In genomic region chr12:111933032-111933704, GRCm38 (mm10) we compare ENCODE assay signal across 8 mouse cellular contexts. TPM values are rescaled to one million over a fixed set of nuclear protein-coding genes. Genes with fewer than 3 reads are reported as not detected.
DNase-seq lines count a peak whose midpoint lies in the region; ATAC-seq lines count a peak whose summit lies in the region.

No protein-coding gene starts in this region.

- H3K36me3 ChIP-seq in hindbrain, embryonic 10.5 days, result no peaks in the 10 kb centered on the region
- H3K36me3 ChIP-seq in hindbrain, embryonic 13.5 days, result no peaks in the 10 kb centered on the region
- H3K36me3 ChIP-seq in heart, embryonic 11.5 days (ENCODE audit: control insufficient read depth, insufficient read depth, low read length), result no peaks in the 10 kb centered on the region
- H3K36me3 ChIP-seq in forebrain, embryonic 16.5 days (ENCODE audit: control insufficient read depth, insufficient read depth), result no peaks in the 10 kb centered on the region

- WGBS in hindbrain, embryonic 10.5 days, result 65% methylated on average over 11 of the region's 11 CpGs
- 66% methylated on average over 11 of the region's 11 CpGs for WGBS in hindbrain, embryonic 13.5 days
- WGBS in heart, embryonic 11.5 days (ENCODE audit: insufficient replicate concordance), result 52% methylated on average over 11 of the region's 11 CpGs
- 66% methylated on average over 11 of the region's 11 CpGs for WGBS in forebrain, embryonic 16.5 days

- H3K27ac ChIP-seq in hindbrain, embryonic 10.5 days, result peak overlapping the region; percentile 35; the same call in 1 of the 2 replicates
- no peak overlapping the region for H3K27ac ChIP-seq in hindbrain, embryonic 13.5 days
- H3K27ac ChIP-seq in heart, embryonic 11.5 days (ENCODE audit: low read depth, low read length), result no peak overlapping the region
- no peak overlapping the region for H3K27ac ChIP-seq in forebrain, embryonic 16.5 days (ENCODE audit: low read length)

- ATAC-seq in hindbrain, embryonic 13.5 days (ENCODE audit: low FRiP score), result no peak
- 0 out of 2 replicates have a peak, but pooled peaks have one; percentile 46 for ATAC-seq in heart, embryonic 11.5 days (replicated peaks; ENCODE audit: insufficient number of reproducible peaks, low FRiP score, low TSS enrichment)
- peak; percentile 91 for ATAC-seq in megakaryocyte, adult 5-6 weeks (ENCODE audit: poor library complexity, severe bottlenecking)
- no peak for ATAC-seq in forebrain, embryonic 16.5 days

- no peak for DNase-seq in hindbrain, embryonic 10.5 days (ENCODE audit: low spot score)
- peak; percentile 67 to 80 for DNase-seq in kidney, postnatal 4 days
- DNase-seq in right cerebral cortex, postnatal 36 days (ENCODE audit: low spot score in 2 of 2), result no peak
- no peak for DNase-seq in thymus, postnatal 36 days

- no peak overlapping the region for H3K4me2 ChIP-seq in hindbrain, embryonic 13.5 days
- no peak overlapping the region for H3K4me2 ChIP-seq in heart, embryonic 11.5 days
- no peak overlapping the region for H3K4me2 ChIP-seq in forebrain, embryonic 16.5 days (ENCODE audit: low read length)

- H3K27me3 ChIP-seq in hindbrain, embryonic 10.5 days (ENCODE audit: insufficient read depth, poor library complexity, severe bottlenecking), result no peaks in the 10 kb centered on the region
- H3K27me3 ChIP-seq in hindbrain, embryonic 13.5 days, result no peaks in the 10 kb centered on the region; the same call in 1 of the 2 replicates
- H3K27me3 ChIP-seq in heart, embryonic 11.5 days (ENCODE audit: control insufficient read depth, insufficient read depth, low read length), result no peaks in the 10 kb centered on the region
- H3K27me3 ChIP-seq in forebrain, embryonic 16.5 days (replicated peaks; ENCODE audit: control insufficient read depth, insufficient read depth, low read length), result no peaks in the 10 kb centered on the region

- no peak overlapping the region for H3K9ac ChIP-seq in hindbrain, embryonic 13.5 days
- no peak overlapping the region for H3K9ac ChIP-seq in heart, embryonic 11.5 days (ENCODE audit: low read depth, low read length)
- H3K9ac ChIP-seq in forebrain, embryonic 16.5 days (replicated peaks; ENCODE audit: low read depth, low read length), result no peak overlapping the region

- peaks cover 39% of the 10 kb centered on the region for H3K4me1 ChIP-seq in hindbrain, embryonic 10.5 days (replicated peaks)
- H3K4me1 ChIP-seq in hindbrain, embryonic 13.5 days (replicated peaks), result peaks cover 25% of the 10 kb centered on the region
- H3K4me1 ChIP-seq in heart, embryonic 11.5 days (ENCODE audit: control insufficient read depth, insufficient read depth, low read length), result peaks cover 38% of the 10 kb centered on the region
- peaks cover 11% of the 10 kb centered on the region for H3K4me1 ChIP-seq in forebrain, embryonic 16.5 days (replicated peaks; ENCODE audit: control insufficient read depth, insufficient read depth, low read length)

- H3K4me3 ChIP-seq in hindbrain, embryonic 10.5 days, result no peak overlapping the region
- H3K4me3 ChIP-seq in hindbrain, embryonic 13.5 days, result no peak overlapping the region
- no peak overlapping the region for H3K4me3 ChIP-seq in heart, embryonic 11.5 days (ENCODE audit: low read depth, low read length)
- no peak overlapping the region for H3K4me3 ChIP-seq in forebrain, embryonic 16.5 days (replicated peaks; ENCODE audit: low read length)

- H3K9me3 ChIP-seq in hindbrain, embryonic 10.5 days, result no peaks in the 10 kb centered on the region
- H3K9me3 ChIP-seq in hindbrain, embryonic 13.5 days, result no peaks in the 10 kb centered on the region
- no peaks in the 10 kb centered on the region for H3K9me3 ChIP-seq in heart, embryonic 11.5 days (replicated peaks; ENCODE audit: control insufficient read depth, low read length)
- H3K9me3 ChIP-seq in forebrain, embryonic 16.5 days (ENCODE audit: control insufficient read depth, low read length), result no peaks in the 10 kb centered on the region

RNA-seq across cellular contexts. Expression of gene Ppp1r13b, which starts 25.3 kb away (rescaled TPM):
- 4.5 and 6.2 TPM in 2 replicates for polyA plus RNA-seq in hindbrain, embryonic 10.5 days (2016; fragmentation: Nextera tagmentation; extraction: Ambion mirVana)
- 23.0 and 25.5 TPM in 2 replicates for polyA plus RNA-seq in hindbrain, embryonic 13.5 days (2015; fragmentation: Nextera tagmentation; extraction: Ambion mirVana)
- 15.8 and 16.5 TPM in 2 replicates for polyA plus RNA-seq in heart, embryonic 11.5 days (2014; fragmentation: Nextera tagmentation; extraction: Ambion mirVana)
- 3.8 and 6.9 TPM in 2 replicates for total RNA-seq in megakaryocyte, adult 5-6 weeks (2015)
- total RNA-seq in megakaryocyte, adult 5-6 weeks (2017), result 2.8 and 3.3 TPM in 2 replicates
- 21.8 and 23.5 TPM in 2 replicates for polyA plus RNA-seq in forebrain, embryonic 16.5 days (2015; fragmentation: Nextera tagmentation; extraction: Ambion mirVana)

RNA-seq across cellular contexts. Expression of gene Atp5mpl, which starts 33.6 kb away (rescaled TPM):
- polyA plus RNA-seq in hindbrain, embryonic 10.5 days (2016; fragmentation: Nextera tagmentation; extraction: Ambion mirVana), result 593 and 677 TPM in 2 replicates
- polyA plus RNA-seq in hindbrain, embryonic 13.5 days (2015; fragmentation: Nextera tagmentation; extraction: Ambion mirVana), result 734 and 738 TPM in 2 replicates
- polyA plus RNA-seq in heart, embryonic 11.5 days (2014; fragmentation: Nextera tagmentation; extraction: Ambion mirVana), result 1,282 and 1,314 TPM in 2 replicates
- 371 and 395 TPM in 2 replicates for total RNA-seq in megakaryocyte, adult 5-6 weeks (2015)
- 580 and 630 TPM in 2 replicates for total RNA-seq in megakaryocyte, adult 5-6 weeks (2017)
- polyA plus RNA-seq in forebrain, embryonic 16.5 days (2015; fragmentation: Nextera tagmentation; extraction: Ambion mirVana), result 562 and 571 TPM in 2 replicates

RNA-seq across cellular contexts. Expression of gene Tdrd9, which starts 38.2 kb away (rescaled TPM):
- polyA plus RNA-seq in hindbrain, embryonic 10.5 days (2016; fragmentation: Nextera tagmentation; extraction: Ambion mirVana), result 1.0 and 1.2 TPM in 2 replicates
- 0.38 and 0.48 TPM in 2 replicates for polyA plus RNA-seq in hindbrain, embryonic 13.5 days (2015; fragmentation: Nextera tagmentation; extraction: Ambion mirVana)
- polyA plus RNA-seq in heart, embryonic 11.5 days (2014; fragmentation: Nextera tagmentation; extraction: Ambion mirVana), result 0.23 and 0.31 TPM in 2 replicates
- 0.07 TPM in 1 of 2 replicates, not detected in the other for total RNA-seq in megakaryocyte, adult 5-6 weeks (2015)
- total RNA-seq in megakaryocyte, adult 5-6 weeks (2017), result not detected in 2 replicates
- 0.19 and 0.44 TPM in 2 replicates for polyA plus RNA-seq in forebrain, embryonic 16.5 days (2015; fragmentation: Nextera tagmentation; extraction: Ambion mirVana)

RNA-seq across cellular contexts. Expression of gene Rd3l, which starts 47.9 kb away (rescaled TPM):
- not detected in 2 replicates for polyA plus RNA-seq in hindbrain, embryonic 10.5 days (2016; fragmentation: Nextera tagmentation; extraction: Ambion mirVana)
- not detected in 2 replicates for polyA plus RNA-seq in hindbrain, embryonic 13.5 days (2015; fragmentation: Nextera tagmentation; extraction: Ambion mirVana)
- 1.2 and 1.5 TPM in 2 replicates for polyA plus RNA-seq in heart, embryonic 11.5 days (2014; fragmentation: Nextera tagmentation; extraction: Ambion mirVana)
- total RNA-seq in megakaryocyte, adult 5-6 weeks (2015), result not detected in 2 replicates
- total RNA-seq in megakaryocyte, adult 5-6 weeks (2017), result not detected in 2 replicates
- polyA plus RNA-seq in forebrain, embryonic 16.5 days (2015; fragmentation: Nextera tagmentation; extraction: Ambion mirVana), result not detected in 2 replicates

Comparison
In these comparisons a context has a peak if more than half of its experiments do, and no peak if none do; other contexts are left out.
1. DNase-seq: peak in kidney, postnatal 4 days (2 of 2); none in hindbrain, embryonic 10.5 days (single experiment), right cerebral cortex, postnatal 36 days (0 of 2) and thymus, postnatal 36 days (0 of 2).
2. ATAC-seq: peak in heart, embryonic 11.5 days (single experiment) and megakaryocyte, adult 5-6 weeks (single experiment); none in hindbrain, embryonic 13.5 days (single experiment) and forebrain, embryonic 16.5 days (single experiment).